Comparison of ENCODE assay signal across 10 mouse cellular contexts in genomic region chr2:32304145-32304832, GRCm38 (mm10). TPM values are rescaled to one million over a fixed set of nuclear protein-coding genes. Genes with fewer than 3 reads are reported as not detected.
DNase-seq lines count a peak whose midpoint lies in the region; ATAC-seq and TF ChIP-seq lines count a peak whose summit lies in the region.
"Had no signal": no experiment of that assay in that cellular context is flagged by ENCODE, and none has a peak within 500 bp of the region (broad histone marks: within the 10 kb centered on the region; RNA-seq: fewer than 3 reads in every experiment).

No protein-coding gene starts in this region.

- peak overlapping the region; percentile 1; the same call in 1 of the 2 replicates for H3K27ac ChIP-seq in cerebellum, adult 2 months (ENCODE audit: insufficient read depth, low read length)
- no peak overlapping the region for H3K27ac ChIP-seq in neural tube, embryonic 13.5 days (replicated peaks)
- H3K27ac ChIP-seq: macrophage had no signal

- peak; percentile 96 for TF ChIP-seq CTCF in cerebellum, adult 2 months (IDR thresholded peaks at IDR 0.05; ENCODE audit: borderline replicate concordance, insufficient read depth, low read depth, low read length)

- no peak overlapping the region for H3K4me2 ChIP-seq in neural tube, embryonic 13.5 days

- ATAC-seq in neural tube, embryonic 13.5 days (ENCODE audit: low read depth) = no peak
- no peak for ATAC-seq in erythroid progenitor cell, adult 5-6 weeks (replicated peaks; ENCODE audit: low FRiP score, poor library complexity, severe bottlenecking)

- 0 out of 2 replicates have a peak, but pooled peaks have one; percentile 16 for TF ChIP-seq POLR2A in cerebellum, adult 2 months (IDR thresholded peaks at IDR 0.05; ENCODE audit: borderline replicate concordance, insufficient read depth, low read length)

- peaks cover 99% of the 10 kb centered on the region for H3K36me3 ChIP-seq in neural tube, embryonic 13.5 days

- peaks cover 17% of the 10 kb centered on the region for H3K4me1 ChIP-seq in cerebellum, adult 2 months (ENCODE audit: control insufficient read depth, insufficient read depth, low read length)
- H3K4me1 ChIP-seq in neural tube, embryonic 13.5 days (replicated peaks) = no peaks in the 10 kb centered on the region

- intact Hi-C loops in gastrocnemius, postnatal 14 days (cut with DNase I; ENCODE audit: low total_unique reads) = no loop called here
- intact Hi-C loops in left cerebral cortex, postnatal 4 days (cut with DNase I) = no loop called here

- H3K27me3 ChIP-seq in cerebellum, adult 2 months (ENCODE audit: control insufficient read depth, insufficient read depth, low read length) = no peaks in the 10 kb centered on the region
- H3K27me3 ChIP-seq in neural tube, embryonic 13.5 days = no peaks in the 10 kb centered on the region

- WGBS in cerebellum, adult 2 months = 36% methylated on average over 8 of the region's 8 CpGs
- WGBS in neural tube, embryonic 13.5 days = 60% methylated on average over 8 of the region's 8 CpGs

- peak; percentile 26 to 53 for DNase-seq in layer of hippocampus, postnatal 14 days (ENCODE audit: low spot score in 2 of 2)
- no peak for DNase-seq in layer of hippocampus, adult 11-12 months (ENCODE audit: low spot score)
- peak; percentile 76 for DNase-seq in MN1 (ENCODE audit: low spot score)
- DNase-seq in cerebellum, adult 2 months = peak; percentile 81 to 86
- DNase-seq in gastrocnemius, postnatal 14 days = peak; percentile 56
- DNase-seq in left cerebral cortex, postnatal 4 days = peak; percentile 52

- H3K9ac ChIP-seq in neural tube, embryonic 13.5 days = 0 out of 2 replicates have a peak overlapping the region, but pooled peaks have one; percentile 22

- no peak overlapping the region for H3K4me3 ChIP-seq in cerebellum, adult 2 months (replicated peaks; ENCODE audit: insufficient read depth, low read depth, low read length)
- no peak overlapping the region for H3K4me3 ChIP-seq in neural tube, embryonic 13.5 days
- H3K4me3 ChIP-seq: erythroblast, embryonic 14.5 days had no signal

- H3K9me3 ChIP-seq in neural tube, embryonic 13.5 days = no peaks in the 10 kb centered on the region

RNA-seq across cellular contexts. Expression of gene Swi5, which starts 16.4 kb away (rescaled TPM):
- 100 to 1,000 TPM; 210 to 223 TPM for total RNA-seq in layer of hippocampus, postnatal 14 days (2021)
- 242 and 270 TPM in 2 replicates for polyA plus RNA-seq in cerebellum, adult 2 months (2012; rRNA removed)
- total RNA-seq in gastrocnemius, postnatal 14 days (2021) = 100 to 1,000 TPM; 117 to 120 TPM
- total RNA-seq in left cerebral cortex, postnatal 4 days (2021) = 100 to 1,000 TPM; 228 to 230 TPM
- 432 and 483 TPM in 2 replicates for polyA plus RNA-seq in neural tube, embryonic 13.5 days (2015; fragmentation: Nextera tagmentation; extraction: Ambion mirVana)
- 49.4 and 68.7 TPM in 2 replicates for total RNA-seq in erythroid progenitor cell, adult 5-6 weeks (2015; ENCODE audit: low replicate concordance)
- 77.7 and 95.8 TPM in 2 replicates for total RNA-seq in erythroid progenitor cell, adult 5-6 weeks (2017; ENCODE audit: low replicate concordance)

RNA-seq across cellular contexts. Expression of gene Golga2, which starts 17.1 kb away (rescaled TPM):
- 10 to 100 TPM; 73.8 to 86.1 TPM for total RNA-seq in layer of hippocampus, postnatal 14 days (2021)
- 74.0 TPM in 2 replicates for polyA plus RNA-seq in cerebellum, adult 2 months (2012; rRNA removed)
- total RNA-seq in gastrocnemius, postnatal 14 days (2021) = 10 to 100 TPM; 58.4 to 62.1 TPM
- 10 to 100 TPM; 75.6 to 81.7 TPM for total RNA-seq in left cerebral cortex, postnatal 4 days (2021)
- polyA plus RNA-seq in neural tube, embryonic 13.5 days (2015; fragmentation: Nextera tagmentation; extraction: Ambion mirVana) = 27.8 and 30.0 TPM in 2 replicates
- 32.7 and 43.2 TPM in 2 replicates for total RNA-seq in erythroid progenitor cell, adult 5-6 weeks (2015; ENCODE audit: low replicate concordance)
- 39.0 and 62.4 TPM in 2 replicates for total RNA-seq in erythroid progenitor cell, adult 5-6 weeks (2017; ENCODE audit: low replicate concordance)

RNA-seq across cellular contexts. Expression of gene Uck1, which starts 44.3 kb away (rescaled TPM):
- 10 to 100 TPM; 55.5 to 59.2 TPM for total RNA-seq in layer of hippocampus, postnatal 14 days (2021)
- 72.0 and 74.4 TPM in 2 replicates for polyA plus RNA-seq in cerebellum, adult 2 months (2012; rRNA removed)
- 10 to 100 TPM; 14.7 to 15.2 TPM for total RNA-seq in gastrocnemius, postnatal 14 days (2021)
- 10 to 100 TPM; 61.8 to 62.5 TPM for total RNA-seq in left cerebral cortex, postnatal 4 days (2021)
- polyA plus RNA-seq in neural tube, embryonic 13.5 days (2015; fragmentation: Nextera tagmentation; extraction: Ambion mirVana) = 68.3 and 75.5 TPM in 2 replicates
- total RNA-seq in erythroid progenitor cell, adult 5-6 weeks (2015; ENCODE audit: low replicate concordance) = 7.5 and 11.5 TPM in 2 replicates
- total RNA-seq in erythroid progenitor cell, adult 5-6 weeks (2017; ENCODE audit: low replicate concordance) = 20.4 and 20.9 TPM in 2 replicates

RNA-seq across cellular contexts. Expression of gene Ciz1, which starts 47.8 kb away (rescaled TPM):
- total RNA-seq in layer of hippocampus, postnatal 14 days (2021) = 10 to 100 TPM; 67.3 to 69.5 TPM
- polyA plus RNA-seq in cerebellum, adult 2 months (2012; rRNA removed) = 159 and 176 TPM in 2 replicates
- 10 to 100 TPM; 29.3 to 30.0 TPM for total RNA-seq in gastrocnemius, postnatal 14 days (2021)
- total RNA-seq in left cerebral cortex, postnatal 4 days (2021) = 100 to 1,000 TPM in 1 of 2 experiments, 10 to 100 TPM in 1; 87.7 to 101 TPM
- polyA plus RNA-seq in neural tube, embryonic 13.5 days (2015; fragmentation: Nextera tagmentation; extraction: Ambion mirVana) = 49.9 and 51.1 TPM in 2 replicates
- total RNA-seq in erythroid progenitor cell, adult 5-6 weeks (2015; ENCODE audit: low replicate concordance) = 65.4 and 90.1 TPM in 2 replicates
- 77.5 and 131 TPM in 2 replicates for total RNA-seq in erythroid progenitor cell, adult 5-6 weeks (2017; ENCODE audit: low replicate concordance)

RNA-seq across cellular contexts. Expression of gene Dnm1, which starts 48.8 kb away (rescaled TPM):
- total RNA-seq in layer of hippocampus, postnatal 14 days (2021) = 1,000 to 10,000 TPM; 1,139 to 1,143 TPM
- 1,410 and 1,576 TPM in 2 replicates for polyA plus RNA-seq in cerebellum, adult 2 months (2012; rRNA removed)
- 10 to 100 TPM in 1 of 2 experiments, 1 to 10 TPM in 1; 9.8 to 13.5 TPM for total RNA-seq in gastrocnemius, postnatal 14 days (2021)
- 100 to 1,000 TPM; 241 to 308 TPM for total RNA-seq in left cerebral cortex, postnatal 4 days (2021)
- 44.3 and 47.0 TPM in 2 replicates for polyA plus RNA-seq in neural tube, embryonic 13.5 days (2015; fragmentation: Nextera tagmentation; extraction: Ambion mirVana)
- total RNA-seq in erythroid progenitor cell, adult 5-6 weeks (2015; ENCODE audit: low replicate concordance) = not detected in 2 replicates
- not detected in 2 replicates for total RNA-seq in erythroid progenitor cell, adult 5-6 weeks (2017; ENCODE audit: low replicate concordance)
